Mouse (Mus musculus) lung, postnatal 0 days (tissue): ENCODE measurements around the gene Rnf20.

Experiments used
- CTCF ChIP-seq: IDR thresholded peaks from 2 replicates; pipeline ENCODE4 v1.5.1; 2016; ENCODE audit warnings: antibody characterized with exemption, mild to moderate bottlenecking
- EP300 ChIP-seq: IDR thresholded peaks from 2 replicates; pipeline ENCODE4 v1.6.1; 2016; ENCODE audit warnings: antibody characterized with exemption, mild to moderate bottlenecking, control low read depth

- TF ChIP-seq CTCF, result no peak
- TF ChIP-seq EP300, result no peak; the same call in 1 of the 2 replicates
These were observed at the start of gene Rnf20 for GRCm38 (mm10) chr4:49631319-49632138.
